Mouse (Mus musculus) layer of hippocampus, postnatal 25 days (tissue): ENCODE data around the gene Slc39a3. TPM values are rescaled to one million over a fixed set of nuclear protein-coding genes. Genes with fewer than 3 reads are reported as not detected.
"Not testable (repeated sequence)": the region's sequence is repeated elsewhere in the genome, so short reads cannot be mapped to it uniquely, and the experiment has no call there.

ENCODE experiments used
- DNase-seq, 2 experiments: peaks; one replicate each; pipeline ENCODE4 v3.0.0; 2022; ENCODE audit warnings: mixed read lengths in 2 of 2, low spot score in 1 of 2; ENCODE audit errors: extremely low spot score in 1 of 2
- total RNA-seq, 2 experiments: library from RNA; stranded (reverse); gene quantifications; 2 replicates each; pipeline ENCODE4 v1.2.3; 2021

The Slc39a3 gene
- total RNA-seq, 2 experiments from 2014 or later = 67.5 to 74.9 TPM

- peak; percentile 92 for DNase-seq
Observed at GRCm38 (mm10) chr10:81014393-81015384, 22.5 kb downstream of the Slc39a3 start, which contains the start of gene Gng7. TSS of gene Gng7 (minus strand) at chr10:81014945.

DNA sequence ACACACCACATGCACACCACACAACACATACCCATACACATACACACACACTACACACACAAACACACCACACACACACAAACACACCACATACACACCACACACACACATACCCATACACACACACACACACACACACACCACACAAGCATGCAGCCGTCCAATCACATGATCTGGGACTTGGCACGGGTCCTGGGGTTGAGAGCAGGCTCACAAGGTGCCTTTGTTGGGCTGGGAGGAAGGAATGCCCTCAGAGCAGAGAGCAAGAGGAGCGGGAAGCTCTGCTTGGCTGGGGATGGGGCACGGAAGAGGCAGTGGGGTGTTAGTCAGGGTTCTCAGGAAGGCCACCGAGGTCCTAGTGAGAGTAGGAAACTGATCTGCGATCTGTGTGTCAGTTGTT, 26.4 kb downstream of the Slc39a3 start:
- no peak for DNase-seq

DNA sequence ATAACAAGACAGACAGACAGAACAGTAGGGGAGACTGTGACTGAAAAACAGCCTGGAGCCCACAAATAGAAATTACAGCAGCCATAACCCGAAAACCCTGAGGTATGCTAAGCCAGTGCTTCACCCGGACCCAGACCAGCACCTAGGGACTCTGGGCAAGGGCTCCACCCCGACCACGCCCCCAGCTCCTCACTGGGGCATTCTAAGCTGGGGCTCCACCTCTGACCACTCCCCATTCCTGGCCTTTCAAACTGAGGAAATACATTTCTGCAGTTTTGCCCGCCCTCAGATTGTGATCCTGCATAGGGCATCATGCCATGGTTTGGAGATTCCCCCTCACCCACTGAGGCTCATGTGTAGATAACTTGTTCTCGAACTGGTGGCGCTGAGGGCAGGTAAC, 30.0 kb downstream of the Slc39a3 start:
- DNase-seq = no peak

- no peak for DNase-seq
Observed at GRCm38 (mm10) chr10:81006005-81006677, 31.1 kb downstream of the Slc39a3 start.

DNA sequence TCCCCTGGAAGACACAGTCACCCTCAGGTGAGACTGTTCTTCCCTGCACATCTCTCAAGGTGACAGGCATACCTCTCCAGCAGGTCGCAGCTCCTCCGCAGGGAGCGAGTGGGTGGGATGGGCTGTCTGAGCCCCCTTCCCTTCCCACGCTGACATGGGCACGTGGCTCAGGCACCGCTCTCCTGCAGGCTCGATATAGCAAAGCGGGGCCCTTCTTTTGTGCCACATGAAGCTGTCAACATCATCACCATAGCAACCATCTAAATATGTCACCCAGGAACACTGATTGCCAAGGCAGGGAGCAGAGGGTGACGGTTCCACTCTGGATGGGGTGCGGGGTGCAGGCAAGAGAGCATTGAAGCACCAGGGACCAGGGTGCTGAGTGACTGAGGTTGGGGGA, 36.1 kb downstream of the Slc39a3 start:
- DNase-seq = peak in 1 of 2 experiments; percentile 42

DNA sequence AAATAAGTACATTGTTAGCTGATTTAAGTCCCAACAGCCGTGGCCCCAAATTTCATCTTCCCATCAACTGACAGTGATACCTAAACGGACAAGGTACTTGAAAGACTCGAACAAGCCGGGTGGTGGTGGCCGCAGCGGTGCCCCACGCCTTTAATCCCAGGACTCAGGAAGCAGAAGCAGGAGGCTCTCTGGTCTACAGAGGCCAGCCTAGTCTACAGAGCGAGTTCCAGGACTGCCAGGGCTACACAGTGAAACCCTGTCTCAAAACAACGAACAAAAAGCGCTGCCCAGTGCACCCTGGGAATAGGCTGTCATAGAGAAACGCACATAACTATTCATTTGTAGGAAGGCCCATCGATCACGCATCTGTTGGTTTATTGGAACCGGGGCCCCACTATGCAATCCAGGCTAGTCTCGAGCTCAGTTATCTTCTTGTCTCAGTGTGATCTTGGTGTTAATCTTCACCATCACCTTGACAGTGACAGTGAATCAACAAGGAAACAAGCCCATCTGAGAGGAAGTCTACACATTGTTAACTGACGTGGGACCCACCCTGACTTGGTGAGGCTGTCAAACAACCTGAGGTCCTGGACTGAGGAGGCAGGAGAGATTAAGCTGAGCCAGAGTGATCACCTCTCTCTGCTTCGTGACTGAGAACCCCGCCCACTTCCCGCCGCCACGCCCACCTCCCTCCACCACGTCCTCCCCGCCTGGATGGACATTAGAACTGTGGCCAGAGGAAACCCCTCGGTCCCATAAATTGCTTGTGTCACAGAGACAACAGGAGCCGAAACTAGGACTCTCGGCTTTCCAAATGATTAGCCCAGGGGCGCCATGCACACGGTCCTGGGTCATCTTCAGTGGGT, 36.8 kb downstream of the Slc39a3 start:
- DNase-seq = no peak

DNA sequence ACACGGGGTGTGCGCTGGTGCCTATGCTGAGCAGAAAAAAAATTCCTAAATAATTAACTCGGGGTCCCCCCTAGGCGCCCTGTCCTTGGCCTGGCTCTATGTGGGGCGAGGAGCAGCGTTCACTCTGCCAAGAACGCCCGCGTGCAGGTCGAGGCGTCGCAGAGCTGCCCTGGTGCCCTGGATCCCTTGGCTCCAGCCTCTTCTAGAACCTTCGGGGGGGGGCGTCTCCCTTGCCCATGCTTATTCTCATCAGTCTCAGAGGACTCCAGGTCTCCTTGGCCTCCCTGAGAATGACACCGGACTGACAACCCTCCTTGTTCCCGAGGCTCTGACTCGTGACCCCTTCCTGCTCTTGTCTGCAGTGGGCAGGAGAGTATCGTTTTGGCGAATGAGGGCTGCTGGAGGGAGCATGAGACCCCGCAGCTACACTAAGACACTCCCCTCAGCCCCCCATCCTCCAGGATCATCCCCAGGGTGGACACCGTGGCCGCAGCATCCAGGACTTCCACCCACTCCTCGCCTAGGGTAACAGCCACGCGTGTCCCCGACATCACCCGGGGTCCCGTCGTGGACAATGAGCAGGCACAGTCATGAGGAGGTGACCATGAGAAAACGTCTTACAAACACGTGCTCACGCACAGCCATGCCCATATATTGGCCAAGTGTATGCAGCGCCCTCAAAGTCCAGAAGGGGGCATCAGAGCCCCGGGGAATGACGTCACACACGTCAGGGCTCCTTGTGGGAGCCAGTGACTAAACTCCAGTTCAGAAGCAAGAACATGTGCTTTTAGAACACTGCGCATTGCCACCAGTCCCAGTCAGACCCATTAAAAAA, 37.6 kb downstream of the Slc39a3 start:
- DNase-seq = peak; percentile 80 to 83

GRCm38 (mm10) chr10:80998778-80999177, 38.4 kb downstream of the Slc39a3 start:
- peak; percentile 37 to 64 for DNase-seq

GRCm38 (mm10) chr10:80998021-80998420, 39.2 kb downstream of the Slc39a3 start:
- DNase-seq = no peak

DNA sequence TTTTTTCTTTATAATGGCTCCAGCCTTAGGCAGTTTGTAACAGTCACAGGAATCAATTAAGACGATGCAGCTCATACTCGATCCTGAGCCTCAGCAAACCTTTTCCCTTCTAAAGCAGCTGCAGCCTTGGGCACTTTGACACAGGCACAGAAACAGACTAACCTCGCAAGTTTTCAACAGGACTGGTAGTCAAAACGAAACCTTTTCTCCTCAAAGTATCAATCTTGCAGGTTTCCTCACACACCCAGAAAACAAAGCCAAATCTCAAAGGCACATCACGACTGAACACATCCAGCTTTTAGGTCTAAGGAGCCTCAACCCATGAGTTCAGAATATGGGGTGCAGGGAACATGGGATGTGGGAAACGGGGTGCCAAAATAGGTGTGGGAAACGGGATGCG, 39.9 kb downstream of the Slc39a3 start:
- DNase-seq = no peak

DNA sequence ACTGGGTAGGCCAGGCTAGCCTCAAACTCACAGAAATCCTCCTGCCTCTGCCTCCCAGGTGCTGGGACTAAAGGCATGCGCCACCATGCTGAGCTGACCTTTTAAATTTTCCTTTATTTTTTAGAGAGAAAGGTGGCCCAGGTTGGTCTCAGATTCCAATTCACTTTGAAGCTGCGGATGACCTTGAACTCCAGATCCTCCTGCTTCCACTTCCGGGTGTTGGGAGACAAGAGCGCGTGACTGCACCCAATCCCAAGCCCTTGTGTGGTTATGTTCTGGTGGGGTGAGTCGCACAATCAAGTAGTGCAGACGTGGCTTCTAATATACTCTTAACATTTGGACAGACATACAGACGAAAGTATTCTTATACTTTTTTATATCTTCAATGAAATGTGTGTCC, 40.7 kb downstream of the Slc39a3 start:
- DNase-seq = no peak

GRCm38 (mm10) chr10:80995091-80995632, 42.1 kb downstream of the Slc39a3 start:
- peak; percentile 86 to 91 for DNase-seq

GRCm38 (mm10) chr10:80994621-80995020, 42.6 kb downstream of the Slc39a3 start:
- no peak for DNase-seq

DNA sequence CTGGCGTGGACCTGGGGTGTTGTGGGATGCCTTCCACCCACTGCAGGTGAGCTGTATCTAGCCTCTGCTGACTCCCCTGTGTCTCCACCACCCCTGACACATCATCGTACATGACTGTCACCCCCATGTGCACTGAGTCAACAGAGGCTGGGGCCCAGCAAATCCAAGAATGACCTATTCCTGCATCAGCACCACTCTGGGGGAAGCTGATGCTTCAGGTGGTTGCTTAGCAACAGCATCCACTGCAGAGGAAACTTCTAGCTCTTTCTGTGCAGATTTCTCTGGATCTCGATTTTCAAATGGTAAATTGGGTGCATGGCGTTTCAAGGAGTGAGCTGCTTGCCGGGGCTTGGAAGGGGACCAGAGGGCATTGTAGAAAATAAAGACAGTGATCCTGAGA, 44.0 kb downstream of the Slc39a3 start:
- no peak for DNase-seq

GRCm38 (mm10) chr10:80991945-80992344, 45.3 kb downstream of the Slc39a3 start:
- no peak for DNase-seq

- DNase-seq = no peak
Observed at GRCm38 (mm10) chr10:80991007-80991406, 46.2 kb downstream of the Slc39a3 start.

- no peak for DNase-seq
Observed at GRCm38 (mm10) chr10:80990406-80990805, 46.8 kb downstream of the Slc39a3 start.

DNA sequence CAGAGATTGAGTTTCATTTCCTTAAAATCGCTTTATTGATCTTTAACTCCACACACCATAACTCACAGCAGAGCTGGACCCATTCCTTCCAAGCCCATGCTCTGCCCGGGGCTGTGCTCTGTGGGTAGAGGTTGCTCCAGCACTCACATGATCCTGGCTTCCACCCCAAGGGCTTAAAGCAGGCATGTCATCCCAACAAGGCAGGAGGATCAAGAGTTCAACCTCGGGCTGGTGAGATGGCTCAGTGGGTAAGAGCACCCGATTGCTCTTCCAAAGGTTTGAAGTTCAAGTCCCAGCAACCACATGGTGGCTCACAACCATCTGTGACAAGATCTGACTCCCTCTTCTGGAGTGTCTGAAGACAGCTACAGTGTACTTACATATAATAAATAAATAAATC, 47.4 kb downstream of the Slc39a3 start:
- not testable (repeated sequence) for DNase-seq

GRCm38 (mm10) chr10:80989446-80989845, 47.8 kb downstream of the Slc39a3 start:
- DNase-seq = no peak
